Mouse (Mus musculus) MEL (cell line): ENCODE results near the gene Kcnk13. TPM values are rescaled to one million over a fixed set of nuclear protein-coding genes. Genes with fewer than 3 reads are reported as not detected.

Experiments
- DNase-seq: peaks from one replicate; pipeline ENCODE4 v3.0.0; 2011; ENCODE audit warnings: low read depth, low spot score
- H3K27ac ChIP-seq: 2 replicates; pipeline ENCODE4 v1.5.1; 2012; ENCODE audit warnings: low read depth, mild to moderate bottlenecking, control low read depth, low read length, moderate library complexity; ENCODE audit not compliant: control insufficient read depth
- H3K27me3 ChIP-seq, 2 experiments: fragments of 150-350 bp in 1 of 2; sonication (generic) in 1 of 2; 2 replicates each; pipeline ENCODE4 v1.6.1; 2012; ENCODE audit warnings: low read length in 2 of 2, mild to moderate bottlenecking in 2 of 2, improper control_type of control experiment in 1 of 2, moderate library complexity in 1 of 2; ENCODE audit not compliant: insufficient read depth in 2 of 2, control insufficient read depth in 1 of 2
- H3K36me3 ChIP-seq, 2 experiments: 2 replicates each; pipeline ENCODE4 v1.6.1; 2012 to 2014; ENCODE audit warnings: low read length in 2 of 2, improper control_type of control experiment in 1 of 2, inconsistent platforms in 1 of 2, mild to moderate bottlenecking in 1 of 2; ENCODE audit not compliant: insufficient read depth in 2 of 2, control insufficient read depth in 1 of 2
- H3K4me1 ChIP-seq, 2 experiments: fragments of 150-350 bp in 1 of 2; sonication (generic) in 1 of 2; 2 replicates each; pipeline ENCODE4 v1.6.1; 2012; ENCODE audit warnings: low read length in 2 of 2, improper control_type of control experiment in 1 of 2, mild to moderate bottlenecking in 1 of 2; ENCODE audit not compliant: insufficient read depth in 2 of 2, control insufficient read depth in 1 of 2
- H3K4me3 ChIP-seq, 2 experiments: fragments of 150-350 bp in 1 of 2; sonication (generic) in 1 of 2; 2 replicates each; pipeline ENCODE4 v1.5.1; 2012; ENCODE audit warnings: low read depth in 2 of 2, low read length in 2 of 2, mild to moderate bottlenecking in 2 of 2, moderate library complexity in 2 of 2, control low read depth in 1 of 2, improper control_type of control experiment in 1 of 2; ENCODE audit not compliant: control insufficient read depth in 1 of 2, insufficient read depth in 1 of 2
- H3K79me2 ChIP-seq: 2 replicates; pipeline ENCODE4 v1.6.1; 2012; ENCODE audit warnings: mild to moderate bottlenecking, low read length, moderate library complexity; ENCODE audit not compliant: control insufficient read depth, poor library complexity, insufficient read depth
- H3K9ac ChIP-seq: 2 replicates; pipeline ENCODE4 v1.6.1; 2012; ENCODE audit warnings: low read depth, mild to moderate bottlenecking, control low read depth, low read length, moderate library complexity; ENCODE audit not compliant: control insufficient read depth, poor library complexity, severe bottlenecking
- H3K9me3 ChIP-seq: fragments of 150-350 bp; sonication (generic); replicated peaks from 2 replicates; pipeline ENCODE4 v1.6.1; 2012; ENCODE audit warnings: mild to moderate bottlenecking, low read length, improper control_type of control experiment, moderate library complexity; ENCODE audit not compliant: insufficient read depth
- BHLHE40 ChIP-seq: IDR thresholded peaks from 2 replicates; pipeline ENCODE4 v1.6.1; 2012; ENCODE audit warnings: low read depth, mild to moderate bottlenecking, inconsistent platforms, low read length, improper control_type of control experiment, borderline replicate concordance
- CHD1 ChIP-seq: IDR thresholded peaks from 2 replicates; pipeline ENCODE4 v1.6.1; 2012; ENCODE audit warnings: low read depth, mild to moderate bottlenecking, inconsistent platforms, low read length, improper control_type of control experiment
- CHD2 ChIP-seq: IDR thresholded peaks from 2 replicates; pipeline ENCODE4 v1.6.1; 2011; ENCODE audit warnings: low read length, improper control_type of control experiment
- CTCF ChIP-seq, 3 experiments: IDR thresholded peaks in 2 of 3; conservative IDR thresholded peaks in 1 of 3; 2 replicates each; pipeline ENCODE4 v1.5.1; 2011 to 2012; ENCODE audit warnings: low read length in 3 of 3, low read depth in 2 of 3, mild to moderate bottlenecking in 2 of 3, improper control_type of control experiment in 1 of 3, inconsistent platforms in 1 of 3, mixed read lengths in 1 of 3, moderate library complexity in 1 of 3; ENCODE audit not compliant: control insufficient read depth in 1 of 3, insufficient read depth in 1 of 3, poor library complexity in 1 of 3, severe bottlenecking in 1 of 3
- E2F4 ChIP-seq: IDR thresholded peaks from 2 replicates; pipeline ENCODE4 v1.6.1; 2011; ENCODE audit warnings: low read depth, low read length, improper control_type of control experiment, borderline replicate concordance
- ELF1 ChIP-seq: IDR thresholded peaks from 2 replicates; pipeline ENCODE4 v1.6.1; 2014; ENCODE audit warnings: low read depth, mild to moderate bottlenecking, inconsistent platforms, low read length, improper control_type of control experiment, moderate library complexity
- EP300 ChIP-seq, 2 experiments: IDR thresholded peaks; 2 replicates each; pipeline ENCODE4 v1.6.1; 2011; ENCODE audit warnings: improper control_type of control experiment in 2 of 2, low read length in 2 of 2, low read depth in 1 of 2, mild to moderate bottlenecking in 1 of 2
- GABPA ChIP-seq: IDR thresholded peaks from 2 replicates; pipeline ENCODE4 v1.6.1; 2012; ENCODE audit warnings: low read depth, mild to moderate bottlenecking, inconsistent platforms, low read length, improper control_type of control experiment, moderate library complexity
- GATA1 ChIP-seq: IDR thresholded peaks from 2 replicates; pipeline ENCODE4 v1.6.1; 2011; ENCODE audit warnings: low read depth, low read length, improper control_type of control experiment
- JUND ChIP-seq: IDR thresholded peaks from 2 replicates; pipeline ENCODE4 v1.6.1; 2011; ENCODE audit warnings: low read depth, mild to moderate bottlenecking, improper control_type of control experiment, low read length
- KAT2A ChIP-seq: conservative IDR thresholded peaks from 2 replicates; pipeline ENCODE4 v1.6.1; 2012; ENCODE audit warnings: low read depth, low read length, improper control_type of control experiment, inconsistent platforms
- MAX ChIP-seq: IDR thresholded peaks from 2 replicates; pipeline ENCODE4 v1.6.1; 2011; ENCODE audit warnings: low read length, improper control_type of control experiment
- MXI1 ChIP-seq: IDR thresholded peaks from 2 replicates; pipeline ENCODE4 v1.6.1; 2011; ENCODE audit warnings: mild to moderate bottlenecking, low read depth, low read length, improper control_type of control experiment
- NRF1 ChIP-seq: IDR thresholded peaks from 2 replicates; pipeline ENCODE4 v1.6.1; 2014; ENCODE audit warnings: low read depth, mild to moderate bottlenecking, inconsistent platforms, low read length, improper control_type of control experiment, moderate library complexity; ENCODE audit not compliant: poor library complexity, insufficient read depth, severe bottlenecking
- POLR2A ChIP-seq, 2 experiments: IDR thresholded peaks; 2 replicates each; pipeline ENCODE4 v1.6.1; 2011 to 2012; ENCODE audit warnings: low read length in 2 of 2, mild to moderate bottlenecking in 2 of 2, control low read depth in 1 of 2, improper control_type of control experiment in 1 of 2, low read depth in 1 of 2, moderate library complexity in 1 of 2; ENCODE audit not compliant: control insufficient read depth in 1 of 2, insufficient read depth in 1 of 2, poor library complexity in 1 of 2
- POLR2AphosphoS2 ChIP-seq: IDR thresholded peaks from 2 replicates; pipeline ENCODE4 v1.6.1; 2011; ENCODE audit warnings: low read length, improper control_type of control experiment
- POLR2AphosphoS5 ChIP-seq: IDR thresholded peaks from 2 replicates; pipeline ENCODE4 v1.6.1; 2012; ENCODE audit warnings: low read depth, borderline replicate concordance, mild to moderate bottlenecking, inconsistent platforms, low read length, moderate library complexity, mixed read lengths
- TAL1 ChIP-seq: IDR thresholded peaks from 2 replicates; pipeline ENCODE4 v1.6.1; 2012; ENCODE audit warnings: mild to moderate bottlenecking, inconsistent platforms, low read length, moderate library complexity, mixed read lengths
- TBP ChIP-seq: IDR thresholded peaks from 2 replicates; pipeline ENCODE4 v1.8.0; 2011; ENCODE audit warnings: low read depth, low read length, improper control_type of control experiment
- TCF12 ChIP-seq: IDR thresholded peaks from 2 replicates; pipeline ENCODE4 v1.6.1; 2014; ENCODE audit warnings: low read depth, mild to moderate bottlenecking, inconsistent platforms, low read length, improper control_type of control experiment, moderate library complexity
- USF1 ChIP-seq: IDR thresholded peaks from 2 replicates; pipeline ENCODE4 v1.6.1; 2014; ENCODE audit warnings: low read depth, mild to moderate bottlenecking, inconsistent platforms, low read length, improper control_type of control experiment, moderate library complexity
- ZC3H11A ChIP-seq: IDR thresholded peaks from 2 replicates; pipeline ENCODE4 v1.6.1; 2012; ENCODE audit warnings: low read depth, mild to moderate bottlenecking, inconsistent platforms, low read length, improper control_type of control experiment
- polyA plus RNA-seq, 2 experiments: library from polyadenylated mRNA; stranded (reverse) in 1 of 2; unstranded in 1 of 2; fragments of >175 nt in 1 of 2; fragments of >200 nt in 1 of 2; gene quantifications; 2 replicates each; pipeline versions ENCODE4 v1.2.1 to v1.2.4; 2012; ENCODE audit warnings: low replicate concordance in 2 of 2, low read depth in 1 of 2; ENCODE audit not compliant: insufficient read length in 2 of 2, insufficient read depth in 1 of 2, missing spikeins in 1 of 2
- total RNA-seq: library from RNA; depleted of rRNA; stranded (reverse); fragments of 300-350 nt; gene quantifications from 2 replicates; pipeline ENCODE4 v1.2.3, GENCODE M21; 2012

Gene Kcnk13
- total and polyA plus RNA-seq, 3 experiments = not detected

DNA sequence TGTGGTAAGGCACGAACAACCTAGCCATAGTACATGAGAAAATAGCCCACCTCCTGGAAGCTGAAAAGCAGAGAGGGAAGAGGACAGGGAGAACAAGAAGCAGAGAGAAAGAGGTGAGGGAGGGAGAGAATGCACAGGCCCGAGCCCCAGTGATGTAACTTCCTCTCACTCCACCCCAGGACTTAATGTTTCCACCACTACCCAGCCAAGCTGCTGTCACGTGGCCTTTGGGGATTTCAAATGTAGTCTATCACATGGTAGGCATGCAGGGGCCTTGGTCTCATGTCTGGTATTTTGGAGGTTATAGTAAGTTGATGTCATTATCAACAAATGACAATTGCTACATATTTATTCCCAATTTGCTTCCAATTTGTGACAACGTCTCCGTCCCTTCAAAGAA, 89.3 kb downstream of the Kcnk13 start:
- Histone ChIP-seq H3K27me3 (no peaks in the 10 kb centered on the region; a peak in 1 of 4 replicates), H3K27ac (no peak overlapping the region)
- DNase-seq = no peak
- TF ChIP-seq USF1 = peak; percentile 34; the same call in 1 of the 2 replicates
- TF ChIP-seq POLR2AphosphoS2 = no peak
- TF ChIP-seq, all 39 proteins: peak for 1
- Histone ChIP-seq H3K4me3 (no peak overlapping the region), H3K36me3 (no peaks in the 10 kb centered on the region), H3K9me3 (no peaks in the 10 kb centered on the region), H3K4me1 (no peaks in the 10 kb centered on the region), H3K79me2 (no peaks in the 10 kb centered on the region), H3K9ac (no peak overlapping the region)

DNA sequence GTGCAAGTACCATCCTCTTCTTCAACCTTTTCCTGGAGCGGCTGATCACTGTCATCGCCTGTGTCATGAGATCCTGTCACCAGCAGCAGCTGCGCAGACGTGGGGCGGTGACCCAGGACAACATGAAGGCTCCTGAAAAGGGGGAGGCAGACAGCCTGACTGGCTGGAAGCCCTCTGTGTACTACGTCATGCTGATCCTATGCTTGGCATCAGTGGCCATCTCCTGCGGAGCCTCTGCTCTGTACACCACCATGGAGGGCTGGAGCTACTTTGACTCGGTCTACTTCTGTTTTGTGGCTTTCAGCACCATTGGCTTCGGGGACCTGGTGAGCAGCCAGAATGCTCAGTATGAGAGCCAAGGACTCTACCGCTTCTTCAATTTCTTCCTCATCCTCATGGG, 96.8 kb downstream of the Kcnk13 start:
- Histone ChIP-seq H3K4me1 (no peaks in the 10 kb centered on the region), H3K9me3 (no peaks in the 10 kb centered on the region), H3K27ac (no peak overlapping the region), H3K4me3 (no peak overlapping the region), H3K9ac (no peak overlapping the region), H3K27me3 (peaks cover 2 to 6% of the 10 kb centered on the region in 2 experiments; a peak in 2 of 4 replicates)
- DNase-seq = no peak
- no peak for TF ChIP-seq TAL1
- no peak for TF ChIP-seq E2F4
- TF ChIP-seq, all 39 proteins: peak for 0
- no peaks in the 10 kb centered on the region for H3K79me2 ChIP-seq
- no peaks in the 10 kb centered on the region for H3K36me3 ChIP-seq

DNA sequence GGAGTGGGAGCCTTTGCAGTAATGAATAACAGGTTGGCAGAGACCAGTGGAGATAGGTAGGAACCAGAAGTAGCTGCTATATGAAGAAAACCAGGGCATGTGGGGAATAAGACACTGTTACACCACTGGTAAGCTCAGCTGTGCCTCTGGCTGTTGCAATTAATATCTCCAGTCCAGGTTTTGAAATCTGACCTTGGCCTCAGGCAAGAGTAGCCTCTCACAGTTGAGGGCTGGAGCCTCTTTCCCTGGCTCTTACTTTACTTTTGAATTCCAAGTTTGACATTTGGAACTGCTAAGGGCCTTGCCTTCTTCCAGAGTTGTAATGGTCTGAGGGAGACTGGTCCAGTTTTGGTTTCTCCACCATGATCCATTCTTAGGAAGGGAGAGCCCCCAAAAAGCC, 97.5 kb downstream of the Kcnk13 start:
- H3K9me3 ChIP-seq = no peaks in the 10 kb centered on the region
- no peaks in the 10 kb centered on the region for H3K79me2 ChIP-seq
- TF ChIP-seq MAX (no peak), TBP (no peak), POLR2A (IDR thresholded peaks at IDR 0.05; ENCODE audit: control insufficient read depth in 1 of 2, insufficient read depth in 1 of 2, low read depth in 1 of 2, low read length in 2 of 2, poor library complexity in 1 of 2) (no peak), TCF12 (no peak)
- TF ChIP-seq, all 39 proteins: peak for 0
- Histone ChIP-seq H3K4me3 (no peak overlapping the region), H3K4me1 (no peaks in the 10 kb centered on the region), H3K27ac (no peak overlapping the region), H3K9ac (no peak overlapping the region), H3K27me3 (peaks cover 2 to 9% of the 10 kb centered on the region in 2 experiments; a peak in 2 of 4 replicates), H3K36me3 (no peaks in the 10 kb centered on the region)
- no peak for DNase-seq

DNA sequence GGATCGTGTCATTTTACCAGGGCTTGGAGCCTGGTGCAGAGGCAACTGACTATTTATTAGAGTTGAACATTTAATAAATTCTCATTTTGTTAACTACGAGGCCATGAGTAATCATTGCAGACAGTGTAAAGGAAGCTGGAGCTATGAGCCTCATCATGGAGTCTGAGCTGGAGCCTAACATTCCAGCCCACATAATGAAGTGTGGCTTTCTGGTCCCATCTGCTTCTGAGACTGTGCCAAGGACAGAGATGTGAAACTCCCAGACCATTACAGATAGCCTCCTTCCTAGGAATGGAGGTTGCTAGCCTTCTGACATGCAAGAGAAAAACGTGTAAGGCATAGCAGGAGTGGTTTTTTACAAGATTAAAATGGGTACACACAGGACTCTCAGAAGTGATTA, 98.3 kb downstream of the Kcnk13 start:
- Histone ChIP-seq H3K4me1 (no peaks in the 10 kb centered on the region), H3K9ac (no peak overlapping the region), H3K4me3 (no peak overlapping the region), H3K36me3 (no peaks in the 10 kb centered on the region), H3K79me2 (no peaks in the 10 kb centered on the region), H3K27me3 (peaks cover 2 to 11% of the 10 kb centered on the region in 2 experiments; a peak in 2 of 4 replicates), H3K27ac (no peak overlapping the region), H3K9me3 (no peaks in the 10 kb centered on the region)
- no peak for DNase-seq
- no peak for TF ChIP-seq TAL1
- TF ChIP-seq POLR2AphosphoS5 = no peak
- no peak for TF ChIP-seq ELF1
- no peak for TF ChIP-seq CHD1
- no peak for TF ChIP-seq EP300 (IDR thresholded peaks at IDR 0.05; ENCODE audit: low read depth in 1 of 2, low read length in 2 of 2)
- TF ChIP-seq NRF1 = no peak
- no peak for TF ChIP-seq MXI1
- no peak for TF ChIP-seq GABPA
- no peak for TF ChIP-seq CHD2
- no peak for TF ChIP-seq GATA1
- TF ChIP-seq JUND = no peak
- TF ChIP-seq KAT2A = no peak
- no peak for TF ChIP-seq BHLHE40
- no peak for TF ChIP-seq CTCF (IDR thresholded peaks at IDR 0.05 in 2 of 3, conservative IDR thresholded peaks at IDR 0.05 in 1 of 3; ENCODE audit: control insufficient read depth in 1 of 3, insufficient read depth in 1 of 3, low read depth in 2 of 3, low read length in 3 of 3, poor library complexity in 1 of 3, severe bottlenecking in 1 of 3)
- TF ChIP-seq ZC3H11A = no peak
